In the genomic region with DNA sequence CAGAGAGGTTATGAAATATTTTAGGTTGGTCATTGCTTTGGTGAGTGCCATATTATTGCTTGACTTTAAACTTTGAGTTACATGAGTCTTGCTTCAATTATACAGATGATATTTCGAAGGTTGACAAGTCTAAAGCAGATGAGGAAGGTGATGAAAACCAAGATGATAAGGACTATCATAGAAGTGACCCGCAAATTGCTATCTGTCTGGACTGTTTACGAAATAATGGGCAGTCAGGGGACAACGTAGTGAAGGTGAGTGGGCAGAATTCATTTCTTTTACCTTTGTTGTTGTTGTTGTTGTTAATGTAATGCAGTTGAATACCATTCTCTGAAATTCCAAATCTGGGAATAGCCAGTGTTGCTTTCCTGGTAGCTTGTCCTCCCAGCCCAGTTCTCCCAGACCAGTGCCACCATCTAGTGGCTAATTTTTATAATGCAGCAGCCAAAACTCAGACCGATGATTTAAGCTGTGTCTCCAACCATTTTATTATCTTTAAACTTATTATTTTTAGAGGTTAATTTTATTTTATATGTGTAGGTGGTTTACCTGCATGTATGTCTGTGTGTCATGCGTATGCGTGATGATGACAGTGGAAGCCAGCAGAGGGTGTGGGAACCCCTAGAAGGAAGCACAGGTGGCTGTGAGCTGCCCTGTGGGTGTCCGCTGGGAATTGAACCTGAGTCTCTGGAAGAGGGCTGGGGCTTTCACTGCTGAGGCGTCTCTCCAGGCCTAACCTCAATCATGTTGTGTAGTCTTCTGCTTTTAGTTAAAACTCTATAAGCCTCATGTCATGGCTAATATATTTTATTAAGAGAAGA, we compare ENCODE assay signal across 9 mouse cellular contexts.
DNase-seq lines count a peak whose midpoint lies in the region; ATAC-seq lines count a peak whose summit lies in the region.
"Had no signal": no experiment of that assay in that cellular context is flagged by ENCODE, and none has a peak within 500 bp of the region (broad histone marks: within the 10 kb centered on the region; RNA-seq: fewer than 3 reads in every experiment).

No protein-coding gene starts in this region.

- no peak for ATAC-seq in kidney, embryonic 15.5 days (replicated peaks; ENCODE audit: low FRiP score)
- peak; percentile 79 for ATAC-seq in midbrain, embryonic 13.5 days

- H3K4me1 ChIP-seq in kidney, embryonic 15.5 days: no peaks in the 10 kb centered on the region
- H3K4me1 ChIP-seq in midbrain, embryonic 13.5 days (replicated peaks): no peaks in the 10 kb centered on the region
- H3K4me1 ChIP-seq: embryonic facial prominence, embryonic 15.5 days had no signal

- no peaks in the 10 kb centered on the region for H3K36me3 ChIP-seq in kidney, embryonic 15.5 days
- no peaks in the 10 kb centered on the region for H3K36me3 ChIP-seq in midbrain, embryonic 13.5 days
- H3K36me3 ChIP-seq: embryonic facial prominence, embryonic 15.5 days had no signal

- peak; percentile 34 for DNase-seq in kidney, adult 18-20 months
- DNase-seq in T-cell, adult 2 months (ENCODE audit: low spot score): peak; percentile 15
- DNase-seq in cerebellum, postnatal 36 days: peak; percentile 35 to 48
- DNase-seq in heart, postnatal 4 days: peak; percentile 70
- peak; percentile 31 to 51 for DNase-seq in layer of hippocampus, postnatal 36 days
- peak; percentile 44 for DNase-seq in thymus, postnatal 14 days

- H3K27ac ChIP-seq in kidney, embryonic 15.5 days: no peak overlapping the region
- H3K27ac ChIP-seq in midbrain, embryonic 13.5 days: no peak overlapping the region
- H3K27ac ChIP-seq: embryonic facial prominence, embryonic 15.5 days had no signal

- no peak overlapping the region for H3K4me2 ChIP-seq in kidney, embryonic 15.5 days
- H3K4me2 ChIP-seq in midbrain, embryonic 13.5 days (replicated peaks): no peak overlapping the region
- H3K4me2 ChIP-seq: embryonic facial prominence, embryonic 15.5 days had no signal

- no peaks in the 10 kb centered on the region for H3K27me3 ChIP-seq in kidney, embryonic 15.5 days
- H3K27me3 ChIP-seq in midbrain, embryonic 13.5 days: no peaks in the 10 kb centered on the region
- H3K27me3 ChIP-seq: embryonic facial prominence, embryonic 15.5 days had no signal

- H3K9me3 ChIP-seq in kidney, embryonic 15.5 days (replicated peaks): no peaks in the 10 kb centered on the region
- H3K9me3 ChIP-seq in midbrain, embryonic 13.5 days: no peaks in the 10 kb centered on the region
- H3K9me3 ChIP-seq: embryonic facial prominence, embryonic 15.5 days had no signal

- H3K9ac ChIP-seq in kidney, embryonic 15.5 days: no peak overlapping the region
- H3K9ac ChIP-seq in midbrain, embryonic 13.5 days (replicated peaks): no peak overlapping the region
- H3K9ac ChIP-seq: embryonic facial prominence, embryonic 15.5 days had no signal

- WGBS in kidney, embryonic 15.5 days: 59% methylated on average over 9 of the region's 9 CpGs
- WGBS in midbrain, embryonic 13.5 days: 57% methylated on average over 9 of the region's 9 CpGs

- no peak overlapping the region for H3K4me3 ChIP-seq in kidney, embryonic 15.5 days (replicated peaks)
- H3K4me3 ChIP-seq in midbrain, embryonic 13.5 days (replicated peaks): no peak overlapping the region
- H3K4me3 ChIP-seq: embryonic facial prominence, embryonic 15.5 days had no signal

Comparison
In these comparisons a context has a peak if more than half of its experiments do, and no peak if none do; other contexts are left out.
1. DNase-seq: peak in every context shown above with its lines; median percentile 70 in heart, postnatal 4 days; 44 in thymus, postnatal 14 days; 42 in cerebellum, postnatal 36 days; 41 in layer of hippocampus, postnatal 36 days; 34 in kidney, adult 18-20 months; 15 in T-cell, adult 2 months.